Mouse (Mus musculus) kidney, adult 10 weeks (tissue): ENCODE results near the gene Olfr784. TPM values are rescaled to one million over a fixed set of nuclear protein-coding genes. Genes with fewer than 3 reads are reported as not detected.

Source experiments
- polyA plus RNA-seq: library from polyadenylated mRNA; stranded (reverse); fragments of 350-450 nt; fragmentation: Illumina TruSeq; extraction: RNeasy Lipid Tissue Mini Kit (QIAGEN cat#74804); gene quantifications from one replicate; pipeline ENCODE4 v1.2.3, GENCODE M21; 2014; ENCODE audit warnings: low read depth, low replicate concordance

Gene Olfr784
- polyA plus RNA-seq: not detected

DNA sequence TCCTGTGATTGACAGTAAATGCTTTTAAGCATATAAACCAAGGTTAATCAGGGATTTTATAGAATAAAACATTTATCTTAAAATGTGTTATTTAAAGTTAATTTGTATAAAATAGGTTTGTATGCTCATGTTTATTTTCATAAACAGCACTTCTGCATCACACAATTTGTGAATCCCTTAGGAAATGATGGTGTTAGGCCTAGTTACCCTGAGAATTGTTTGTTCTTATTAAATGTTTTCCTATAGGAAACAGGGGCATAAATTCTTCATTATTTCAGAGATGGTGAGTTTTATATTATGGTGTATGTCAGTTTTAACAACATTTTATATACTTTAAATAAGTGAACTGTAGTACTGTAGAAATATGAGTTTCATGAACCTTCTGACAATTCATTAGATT lies at the start of gene Olfr784:
Gene Olfr784 (plus strand): TSS at position 301 of the 400 bp plus-strand sequence.

DNA sequence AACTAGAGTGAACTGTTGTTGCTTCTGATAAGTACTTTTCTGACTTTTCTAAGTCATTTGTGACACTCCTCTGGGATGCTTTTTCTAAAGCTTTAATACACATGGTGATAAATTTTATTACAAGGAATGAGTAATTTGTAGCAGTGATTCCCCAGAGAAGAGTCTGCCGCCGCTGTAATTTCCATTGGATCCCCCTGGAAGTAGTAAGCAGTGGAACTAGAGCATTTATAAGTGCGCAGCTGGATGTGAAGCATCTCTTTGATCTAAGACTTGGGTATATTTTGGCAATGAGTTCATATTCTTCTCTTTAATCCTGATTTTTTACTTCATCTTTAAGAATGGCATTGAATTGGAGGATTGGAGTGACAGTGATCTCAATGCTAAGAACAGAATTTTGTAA lies 35.3 kb upstream of the Olfr784 start, which contains the start of gene Olfr782:
Gene Olfr782 (plus strand): TSS at position 301 of the 400 bp plus-strand sequence.

DNA sequence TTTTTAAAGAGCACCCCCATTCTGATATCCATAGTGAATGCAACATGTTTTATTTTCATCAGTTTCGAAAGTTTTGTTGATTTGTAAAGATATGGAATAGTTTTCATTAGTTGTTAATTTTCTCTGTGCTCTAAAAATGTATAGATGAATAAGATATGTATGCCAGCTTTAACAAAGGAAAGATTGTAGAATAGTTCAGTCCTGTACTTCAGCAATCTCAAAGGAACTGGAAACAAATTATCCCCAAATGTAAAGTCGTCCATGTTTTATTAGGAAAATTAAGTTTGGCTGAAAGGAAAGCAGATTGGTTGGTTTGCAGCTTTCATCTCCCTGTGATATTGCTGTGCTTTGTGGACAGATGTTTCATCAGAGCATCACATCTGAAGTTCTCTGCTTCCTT lies 21.2 kb downstream of the Olfr784 start, which contains the start of gene Olfr785:
Gene Olfr785 (plus strand): TSS at position 301 of the 400 bp plus-strand sequence.

DNA sequence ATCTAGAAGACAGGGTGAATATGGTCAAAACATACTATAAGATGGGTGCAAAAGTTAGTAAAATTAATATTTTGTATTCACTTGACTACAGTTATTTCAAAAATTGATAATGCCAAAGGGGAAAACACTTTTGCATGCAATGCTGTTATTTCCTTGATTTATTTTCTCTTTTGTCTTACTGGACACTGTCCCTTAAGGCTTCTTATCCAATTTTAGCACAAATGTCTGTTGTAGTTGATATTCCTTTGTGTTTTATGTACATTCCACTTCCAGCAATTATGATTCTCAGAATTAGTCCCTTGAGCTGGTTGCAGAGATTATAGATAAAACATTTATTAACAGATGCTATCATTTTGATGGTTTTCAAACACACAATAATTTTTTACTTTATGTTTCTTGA lies 43.1 kb downstream of the Olfr784 start, which contains the start of gene Olfr786:
Gene Olfr786 (plus strand): TSS at position 301 of the 400 bp plus-strand sequence.

Other genes starting within 250 kb of the Olfr784 start
- not detected for gene Olfr770, start 245.1 kb upstream of the Olfr784 start, polyA plus RNA-seq
- not detected for gene Olfr771, start 219.3 kb upstream of the Olfr784 start, polyA plus RNA-seq
- gene Olfr772, start 206.2 kb upstream of the Olfr784 start, polyA plus RNA-seq: not detected
- gene Olfr773, start 196.7 kb upstream of the Olfr784 start, polyA plus RNA-seq: not detected
- not detected for gene Olfr774, start 147.9 kb upstream of the Olfr784 start, polyA plus RNA-seq
- not detected for gene Olfr775, start 135.7 kb upstream of the Olfr784 start, polyA plus RNA-seq
- gene Olfr776, start 125.0 kb upstream of the Olfr784 start, polyA plus RNA-seq: not detected
- gene Olfr777, start 112.6 kb upstream of the Olfr784 start, polyA plus RNA-seq: not detected
- not detected for gene Olfr780, start 66.0 kb upstream of the Olfr784 start, polyA plus RNA-seq
- not detected for gene Olfr781, start 55.2 kb upstream of the Olfr784 start, polyA plus RNA-seq
- not detected for gene Olfr782, start 35.2 kb upstream of the Olfr784 start, polyA plus RNA-seq
- gene Olfr785, start 21.3 kb downstream of the Olfr784 start, polyA plus RNA-seq: not detected
- not detected for gene Olfr786, start 43.2 kb downstream of the Olfr784 start, polyA plus RNA-seq
- not detected for gene Olfr787, start 77.8 kb downstream of the Olfr784 start, polyA plus RNA-seq
- not detected for gene Olfr788, start 86.9 kb downstream of the Olfr784 start, polyA plus RNA-seq
- not detected for gene Olfr789, start 100.7 kb downstream of the Olfr784 start, polyA plus RNA-seq
- gene Olfr790, start 114.4 kb downstream of the Olfr784 start, polyA plus RNA-seq: not detected
- gene Olfr791, start 137.7 kb downstream of the Olfr784 start, polyA plus RNA-seq: not detected
- not detected for gene Olfr792, start 155.1 kb downstream of the Olfr784 start, polyA plus RNA-seq
- gene Olfr794, start 183.6 kb downstream of the Olfr784 start, polyA plus RNA-seq: not detected
- gene Olfr796, start 228.5 kb downstream of the Olfr784 start, polyA plus RNA-seq: not detected
- not detected for gene Olfr798, start 243.9 kb downstream of the Olfr784 start, polyA plus RNA-seq